Mouse (Mus musculus) T-helper 17 cell (primary cell): Measurements from ENCODE around the gene Tut1.

Source experiments
- in situ Hi-C, 2 experiments: fragments of 300-600 bp; cut with MboI, MseI; formaldehyde crosslinking; loops; 1 replicate in 1 of 2; 2 replicates in 1 of 2; pipeline ENCODE4 v1.15.1; 2025; ENCODE audit warnings: high pct_unique_total_duplicates in 2 of 2

The Tut1 gene

GRCm38 (mm10) chr19:8953135-8954039, at the start of gene Tut1:
TSS of gene Tut1 (plus strand) at chr19:8953847.
- in situ Hi-C loops, result no loop called here

DNA sequence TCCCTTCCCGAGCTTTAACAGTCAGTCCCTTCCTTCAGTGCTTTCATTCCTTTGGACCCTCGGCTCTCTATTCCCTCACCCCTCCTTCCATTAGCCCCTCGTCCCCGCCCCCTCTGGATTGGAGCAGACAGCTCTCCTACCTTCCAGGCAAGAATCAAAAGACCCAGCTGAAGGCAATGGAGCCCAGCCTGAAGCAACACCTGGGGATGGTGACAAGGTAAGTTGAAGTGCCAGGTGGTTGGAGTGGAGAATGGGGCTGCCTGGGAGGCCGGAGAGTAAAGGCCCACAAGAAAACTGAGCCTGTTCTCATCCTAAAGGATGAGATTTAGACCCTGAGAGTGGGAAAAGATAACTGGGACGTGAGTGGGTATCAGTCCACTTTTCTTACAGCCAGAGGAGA, 45.1 kb upstream of the Tut1 start:
- in situ Hi-C loops, result loop anchor here (25.0 kb wide), 2 partner anchors 1896 to 1921 kb away; partner anchors contain the start of genes Dnajc4 (in 1 of the 2), Fermt3 (in 1 of the 2), Fkbp2 (in 1 of the 2) and Nudt22 (in 1 of the 2)

- in situ Hi-C loops, result loop anchor here (25.0 kb wide), 2 partner anchors 1900 to 1925 kb away; partner anchors contain the start of genes Dnajc4 (in 1 of the 2), Fermt3 (in 1 of the 2), Fkbp2 (in 1 of the 2) and Nudt22 (in 1 of the 2)
These were observed 41.8 kb upstream of the Tut1 start for GRCm38 (mm10) chr19:8911810-8912209.

DNA sequence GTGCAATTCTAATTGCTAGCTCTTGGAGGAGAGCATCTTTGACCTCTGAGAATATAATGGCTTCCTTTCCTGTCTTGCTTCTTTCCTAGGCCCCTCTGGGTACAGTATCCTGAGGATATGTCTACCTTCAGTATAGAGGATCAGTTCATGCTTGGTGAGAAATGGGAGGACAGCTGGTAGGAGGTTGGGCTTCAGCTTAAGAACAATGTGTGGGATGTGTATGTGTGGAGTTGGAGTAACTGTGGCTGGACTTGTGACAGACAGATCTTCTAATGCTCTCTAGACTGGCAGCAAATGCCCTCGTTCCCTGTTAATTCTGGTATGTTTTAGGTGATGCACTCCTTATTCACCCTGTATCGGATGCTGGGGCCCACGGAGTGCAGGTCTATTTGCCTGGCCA, 39.4 kb upstream of the Tut1 start:
- in situ Hi-C loops, result loop anchor here (25.0 kb wide), 2 partner anchors 1902 to 1927 kb away; partner anchors contain the start of genes Dnajc4 (in 1 of the 2), Fermt3 (in 1 of the 2), Fkbp2 (in 1 of the 2) and Nudt22 (in 1 of the 2)

DNA sequence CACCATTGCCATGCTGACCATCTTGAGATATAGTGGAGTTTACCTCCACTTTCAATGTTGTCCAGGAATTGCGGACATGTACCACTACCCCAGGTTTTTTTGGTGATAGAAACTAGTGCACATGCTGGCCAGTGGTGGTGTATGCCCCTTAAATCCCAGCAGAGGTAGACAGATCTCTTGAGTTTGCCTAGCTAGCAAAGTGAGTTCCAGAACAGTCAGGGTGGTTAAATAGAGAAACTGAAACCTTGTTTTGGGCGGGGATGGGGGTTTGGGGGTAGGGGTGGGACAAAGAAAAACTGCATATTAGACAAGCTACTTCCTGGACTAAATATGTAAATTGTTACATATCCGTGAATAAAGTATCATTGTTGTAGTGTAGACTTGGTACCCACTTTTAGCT, 34.6 kb upstream of the Tut1 start:
- in situ Hi-C loops, result loop anchor here (25.0 kb wide), 2 partner anchors 1907 to 1932 kb away; partner anchors contain the start of genes Dnajc4 (in 1 of the 2), Fermt3 (in 1 of the 2), Fkbp2 (in 1 of the 2) and Nudt22 (in 1 of the 2)

- in situ Hi-C loops, result loop anchor here (25.0 kb wide), 2 partner anchors 1907 to 1932 kb away; partner anchors contain the start of genes Dnajc4 (in 1 of the 2), Fermt3 (in 1 of the 2), Fkbp2 (in 1 of the 2) and Nudt22 (in 1 of the 2)
These were observed 34.0 kb upstream of the Tut1 start for GRCm38 (mm10) chr19:8919684-8920072.

GRCm38 (mm10) chr19:8920073-8920736, 33.4 kb upstream of the Tut1 start, which contains the start of gene B3gat3:
TSS of gene B3gat3 (plus strand) at chr19:8920374.
- in situ Hi-C loops, result loop anchor here (25.0 kb wide), 2 partner anchors 1908 to 1933 kb away; partner anchors contain the start of genes Dnajc4 (in 1 of the 2), Fermt3 (in 1 of the 2), Fkbp2 (in 1 of the 2) and Nudt22 (in 1 of the 2)

DNA sequence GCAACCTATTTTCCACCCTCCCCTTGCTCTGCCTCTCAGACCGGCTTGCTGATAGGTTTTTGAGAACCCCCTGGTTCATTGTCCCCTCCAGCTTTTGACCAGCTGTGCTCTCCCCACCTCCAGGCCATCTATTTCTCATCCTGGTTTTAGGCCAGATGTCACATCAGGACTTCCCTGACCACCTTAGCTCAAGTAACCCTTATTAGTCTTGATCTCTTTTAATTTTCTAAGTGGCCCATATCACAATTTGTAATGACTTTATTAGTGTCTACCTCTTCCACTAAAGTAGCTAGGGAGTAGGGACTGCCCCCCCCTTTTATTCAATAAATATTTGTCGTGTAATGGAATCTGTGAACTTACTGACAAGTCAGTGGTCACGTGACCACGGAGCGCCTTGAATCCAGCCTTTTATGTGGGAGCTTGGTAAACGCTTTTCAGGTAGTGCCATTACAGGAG, 32.8 kb upstream of the Tut1 start:
- in situ Hi-C loops, result loop anchor here (25.0 kb wide), 2 partner anchors 1909 to 1934 kb away; partner anchors contain the start of genes Dnajc4 (in 1 of the 2), Fermt3 (in 1 of the 2), Fkbp2 (in 1 of the 2) and Nudt22 (in 1 of the 2)

- in situ Hi-C loops, result loop anchor here (25.0 kb wide), 2 partner anchors 1909 to 1934 kb away; partner anchors contain the start of genes Dnajc4 (in 1 of the 2), Fermt3 (in 1 of the 2), Fkbp2 (in 1 of the 2) and Nudt22 (in 1 of the 2)
These were observed 31.9 kb upstream of the Tut1 start for GRCm38 (mm10) chr19:8921741-8922140.

GRCm38 (mm10) chr19:8926766-8927165, 26.9 kb upstream of the Tut1 start:
- in situ Hi-C loops, result no loop called here

DNA sequence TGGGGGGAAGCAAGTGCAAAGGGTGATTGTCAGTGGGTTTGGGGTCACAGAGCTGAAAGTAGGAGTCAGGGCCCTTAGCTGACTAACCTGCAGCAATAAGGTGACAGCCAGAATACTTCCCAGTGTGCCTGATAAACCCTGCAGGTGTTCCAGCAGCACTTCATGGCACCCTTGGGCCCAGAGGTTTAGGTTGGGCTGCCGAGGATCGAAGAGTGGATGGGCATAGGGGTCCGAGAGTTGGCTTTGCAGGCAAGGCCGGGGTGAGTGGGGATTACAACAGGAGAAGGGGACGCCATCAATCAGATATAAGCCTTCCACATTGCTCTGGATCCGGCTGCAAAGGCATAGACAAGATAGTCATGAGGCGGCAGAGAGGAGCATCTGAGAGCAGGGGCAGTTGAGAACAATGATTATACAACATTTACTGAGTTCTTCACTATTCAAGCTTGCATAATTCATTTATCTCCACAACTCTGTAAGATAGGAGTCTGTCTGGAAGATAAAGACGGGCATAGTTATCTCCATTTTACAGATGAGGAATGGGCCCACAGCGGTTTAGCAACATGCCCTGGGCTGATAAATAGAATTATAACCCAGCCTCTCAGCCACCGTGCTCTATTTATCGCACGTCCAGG, 25.6 kb upstream of the Tut1 start:
- in situ Hi-C loops, result no loop called here

- in situ Hi-C loops, result no loop called here
These were observed 24.9 kb upstream of the Tut1 start for GRCm38 (mm10) chr19:8928689-8929223.

GRCm38 (mm10) chr19:8929224-8930088, 24.2 kb upstream of the Tut1 start, which contains the start of the genes Rom1 and Eml3:
TSS of gene Rom1 (minus strand) at chr19:8929356.
TSS of gene Eml3 (plus strand) at chr19:8929552.
- in situ Hi-C loops, result no loop called here

DNA sequence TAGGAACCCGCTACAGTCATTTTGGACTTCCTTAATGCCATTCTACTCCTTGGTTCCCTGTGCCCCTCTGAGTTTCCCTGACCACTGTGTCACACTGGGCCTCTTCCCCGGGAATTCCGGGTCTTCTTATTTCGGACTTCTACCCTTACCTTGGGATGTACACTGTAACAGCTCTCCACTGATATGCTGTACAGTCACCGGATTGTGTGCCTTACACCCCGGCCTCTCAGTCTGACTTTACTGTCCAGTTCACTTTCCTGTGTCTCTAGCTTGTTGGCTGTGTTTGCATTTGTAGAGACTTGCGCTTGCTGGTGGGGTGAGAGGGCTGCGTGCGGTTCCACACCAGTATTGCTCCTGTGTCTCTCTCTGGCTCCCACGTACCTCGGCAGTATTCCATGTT, 23.5 kb upstream of the Tut1 start:
- in situ Hi-C loops, result no loop called here

GRCm38 (mm10) chr19:8930771-8931170, 22.9 kb upstream of the Tut1 start:
- in situ Hi-C loops, result no loop called here

- in situ Hi-C loops, result no loop called here
These were observed 16.9 kb upstream of the Tut1 start for GRCm38 (mm10) chr19:8936736-8937135.

GRCm38 (mm10) chr19:8940526-8941133, 13.0 kb upstream of the Tut1 start:
- in situ Hi-C loops, result loop anchor here in 1 of 2 experiments (5.0 kb wide), 1 partner anchor 48 kb away; the partner anchor contains the start of gene Ints5

- in situ Hi-C loops, result loop anchor here in 1 of 2 experiments (5.0 kb wide), 1 partner anchor 49 kb away; the partner anchor contains the start of gene Ints5
These were observed 12.5 kb upstream of the Tut1 start for GRCm38 (mm10) chr19:8941136-8941514.
